Comparison of ENCODE assay signal across 8 mouse cellular contexts in the genomic region with DNA sequence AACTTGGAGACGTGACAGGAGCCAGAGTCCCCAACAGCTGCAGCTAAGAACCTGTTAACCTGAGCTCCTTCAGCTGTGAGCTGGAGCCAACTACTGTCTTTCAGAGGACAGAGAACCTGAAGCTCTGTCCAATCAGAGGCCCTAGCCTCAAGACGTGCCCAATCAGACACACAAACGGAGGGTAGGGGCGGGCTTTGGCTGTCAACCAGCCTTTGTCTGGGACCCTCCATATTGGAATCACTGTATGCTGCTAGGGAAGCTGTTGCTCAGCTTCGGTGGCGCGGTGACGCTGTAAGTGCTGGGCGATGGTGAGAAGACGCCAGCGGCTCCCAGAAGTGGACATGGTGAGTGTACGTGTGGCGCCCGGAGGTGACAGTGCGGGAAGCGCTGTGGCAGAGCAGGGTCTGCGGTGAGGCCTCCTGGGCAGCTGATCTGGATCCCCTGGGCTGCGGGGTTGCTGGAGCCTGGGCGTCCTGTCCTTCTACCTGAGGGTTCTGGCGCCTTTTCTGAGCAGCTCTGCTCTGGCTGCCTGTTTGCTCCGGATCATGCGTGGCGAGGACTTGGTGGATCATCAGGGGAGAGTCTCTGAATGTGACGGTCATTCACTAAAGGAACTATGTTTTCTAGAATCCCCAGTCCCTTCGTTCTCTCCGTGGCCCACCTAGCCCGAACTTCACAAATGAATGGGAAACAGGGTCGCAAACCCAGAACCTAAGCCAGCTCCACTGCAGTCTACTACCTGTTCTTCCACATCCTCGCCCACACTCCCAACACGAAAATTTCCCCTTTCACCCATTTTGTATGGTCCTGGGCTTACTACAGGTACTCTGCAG. TPM values are rescaled to one million over a fixed set of nuclear protein-coding genes. Genes with fewer than 3 reads are reported as not detected.
A peak's percentile ranks its signal among the peaks of the same experiment; 100 is the strongest.
DNase-seq lines count a peak whose midpoint lies in the region; ATAC-seq lines count a peak whose summit lies in the region.

A gene (plus strand): TSS at position 215 of the 833 bp plus-strand sequence.

- DNase-seq in adipocyte (ENCODE audit: low spot score) = peak; percentile 99
- DNase-seq in embryo, embryonic 10 days (ENCODE audit: low spot score) = peak; percentile 95
- peak; percentile 90 for DNase-seq in gastrocnemius, postnatal 10 days
- DNase-seq in induced T-regulatory cell, adult 2 months (ENCODE audit: low read depth) = peak; percentile 95
- DNase-seq in left cerebral cortex, adult 9 months (ENCODE audit: low spot score in 2 of 2) = peak; percentile 86 to 98
- DNase-seq in right cerebral cortex, postnatal 14 days = peak; percentile 89
- DNase-seq in urinary bladder, postnatal 36 days (ENCODE audit: low spot score in 2 of 2) = peak; percentile 92 to 94

- peak; percentile 86 for ATAC-seq in megakaryocyte progenitor cell, adult 5-6 weeks (replicated peaks; ENCODE audit: poor library complexity)

RNA-seq across cellular contexts. Expression of the gene that starts here (rescaled TPM):
- total RNA-seq in gastrocnemius, postnatal 10 days (2021) = 1 to 10 TPM; 2.9 to 5.1 TPM
- total RNA-seq in megakaryocyte progenitor cell, adult 5-6 weeks (2015) = 6.4 and 8.2 TPM in 2 replicates
- 10.0 and 13.6 TPM in 2 replicates for total RNA-seq in megakaryocyte progenitor cell, adult 5-6 weeks (2017)

Comparison
In these comparisons a context has a peak if more than half of its experiments do, and no peak if none do; other contexts are left out.
1. Peak in every context shown above with its lines: DNase-seq and ATAC-seq.